Mouse (Mus musculus) embryo, embryonic 10 days (tissue): Measurements from ENCODE around the gene Sapcd2.

ENCODE experiments used
- DNase-seq: peaks from one replicate; pipeline ENCODE4 v3.0.0-alpha.2; 2015; ENCODE audit warnings: low spot score

Sapcd2 gene

GRCm38 (mm10) chr2:25371764-25372643 is at the start of gene Sapcd2:
Gene Sapcd2 (plus strand): TSS chr2:25372321.
- peak; percentile 94 for DNase-seq

GRCm38 (mm10) chr2:25326036-25326435 is 46.1 kb upstream of the Sapcd2 start:
- no peak for DNase-seq

GRCm38 (mm10) chr2:25328440-25328839 is 43.7 kb upstream of the Sapcd2 start:
- DNase-seq, result peak; percentile 77

GRCm38 (mm10) chr2:25331470-25331869 is 40.7 kb upstream of the Sapcd2 start:
- DNase-seq, result peak; percentile 12

GRCm38 (mm10) chr2:25332286-25333160 is 39.6 kb upstream of the Sapcd2 start, which contains the start of gene Man1b1:
Gene Man1b1 (plus strand): TSS chr2:25332338.
- DNase-seq, result peak; percentile 100

- no peak for DNase-seq
Observed at GRCm38 (mm10) chr2:25333569-25333968, 38.6 kb upstream of the Sapcd2 start.

GRCm38 (mm10) chr2:25338303-25338702 is 33.8 kb upstream of the Sapcd2 start:
- no peak for DNase-seq

- no peak for DNase-seq
Observed at GRCm38 (mm10) chr2:25348162-25348561, 24.0 kb upstream of the Sapcd2 start.

GRCm38 (mm10) chr2:25349499-25349898 is 22.6 kb upstream of the Sapcd2 start:
- no peak for DNase-seq

GRCm38 (mm10) chr2:25350701-25351100 is 21.4 kb upstream of the Sapcd2 start:
- no peak for DNase-seq

- no peak for DNase-seq
Observed at GRCm38 (mm10) chr2:25354211-25354610, 17.9 kb upstream of the Sapcd2 start.

- DNase-seq, result no peak
Observed at GRCm38 (mm10) chr2:25355419-25356066, 16.6 kb upstream of the Sapcd2 start.

GRCm38 (mm10) chr2:25356208-25357079 is 15.7 kb upstream of the Sapcd2 start, which contains the start of gene Dpp7:
Gene Dpp7 (minus strand): TSS chr2:25356359.
- DNase-seq, result peak; percentile 94

- no peak for DNase-seq
Observed at GRCm38 (mm10) chr2:25359848-25360247, 12.3 kb upstream of the Sapcd2 start.

GRCm38 (mm10) chr2:25363478-25364178 is 8.5 kb upstream of the Sapcd2 start:
- DNase-seq, result no peak

GRCm38 (mm10) chr2:25364313-25364712 is 7.8 kb upstream of the Sapcd2 start:
- DNase-seq, result no peak

- no peak for DNase-seq
Observed at GRCm38 (mm10) chr2:25364761-25365090, 7.4 kb upstream of the Sapcd2 start.

GRCm38 (mm10) chr2:25365091-25365761 is 6.9 kb upstream of the Sapcd2 start, which contains the start of gene Uap1l1:
Gene Uap1l1 (minus strand): TSS chr2:25365682.
- peak; percentile 73 for DNase-seq

GRCm38 (mm10) chr2:25369996-25370395 is 2.1 kb upstream of the Sapcd2 start:
- no peak for DNase-seq
